In genomic region chr8:104436038-104436437, GRCm38 (mm10) we compare ENCODE assay signal across 8 mouse cellular contexts. TPM values are rescaled to one million over a fixed set of nuclear protein-coding genes. Genes with fewer than 3 reads are reported as not detected.
DNase-seq lines count a peak whose midpoint lies in the region; ATAC-seq and TF ChIP-seq lines count a peak whose summit lies in the region.

No protein-coding gene starts in this region.

- peaks cover 23% of the 10 kb centered on the region for H3K4me1 ChIP-seq in G1E (ENCODE audit: insufficient read depth, low read depth, low read length)

- no peak for ATAC-seq in G1E (ENCODE audit: extremely low read depth, insufficient number of reproducible peaks, low FRiP score, poor library complexity, severe bottlenecking)
- ATAC-seq in hematopoietic stem cell, adult 5-6 weeks (replicated peaks in 1 of 2; ENCODE audit: insufficient read depth in 1 of 2, low FRiP score in 2 of 2, low TSS enrichment in 1 of 2, low read depth in 1 of 2, poor library complexity in 2 of 2, severe bottlenecking in 2 of 2): peak; percentile 91

- no peaks in the 10 kb centered on the region for H3K27me3 ChIP-seq in G1E (ENCODE audit: insufficient read depth, low read length)

- TF ChIP-seq CTCF in G1E (IDR thresholded peaks at IDR 0.05; ENCODE audit: low read depth, low read length): no peak

- peaks cover 95% of the 10 kb centered on the region for H3K36me3 ChIP-seq in G1E (replicated peaks)

- peak; percentile 54 for DNase-seq in G1E (ENCODE audit: low spot score)
- peak; percentile 78 for DNase-seq in brain, embryonic 18.5 days (ENCODE audit: low read depth, low spot score)
- peak; percentile 92 to 98 for DNase-seq in frontal cortex, adult 2 months (ENCODE audit: extremely low spot score in 1 of 2, low spot score in 1 of 2)
- DNase-seq in layer of hippocampus, adult 9-10 months (ENCODE audit: low spot score): peak; percentile 97
- DNase-seq in lung, postnatal 4 days: peak; percentile 98
- DNase-seq in retina, postnatal 7 days (ENCODE audit: low read depth, low spot score): peak; percentile 77
- peak; percentile 97 for DNase-seq in urinary bladder, postnatal 25 days (ENCODE audit: low spot score)

- no peaks in the 10 kb centered on the region for H3K9me3 ChIP-seq in G1E (replicated peaks)

- H3K4me3 ChIP-seq in G1E (ENCODE audit: low read depth, low read length): peak overlapping the region; percentile 4; the same call in 1 of the 2 replicates

RNA-seq across cellular contexts. Expression of gene Dync1li2, which starts 6.8 kb away (rescaled TPM):
- total RNA-seq in G1E (2014; fragmentation: Nextera tagmentation) (28.9 and 32.1 TPM in 2 replicates), G1E (2017) (43.6 and 52.5 TPM in 2 replicates)
- polyA plus RNA-seq in G1E (2012): 13.9 and 14.8 TPM in 2 replicates
- polyA plus RNA-seq in frontal cortex, adult 2 months (2012; rRNA removed): 154 and 165 TPM in 2 replicates
- total RNA-seq in hematopoietic stem cell, adult 5-6 weeks (2017): 74.0 and 74.4 TPM in 2 replicates

RNA-seq across cellular contexts. Expression of gene Cmtm4, which starts 40.4 kb away (rescaled TPM):
- not detected in 2 replicates for total RNA-seq in G1E (2014; fragmentation: Nextera tagmentation)
- under 0.01 and 0.05 TPM in 2 replicates for total RNA-seq in G1E (2017)
- polyA plus RNA-seq in G1E (2012): not detected in 2 replicates
- 40.0 and 43.8 TPM in 2 replicates for polyA plus RNA-seq in frontal cortex, adult 2 months (2012; rRNA removed)
- total RNA-seq in hematopoietic stem cell, adult 5-6 weeks (2017): 3.7 and 4.4 TPM in 2 replicates
